Mouse (Mus musculus) adrenal gland, postnatal 10 days (tissue): ENCODE measurements at regions not wholly inside any gene's neighbourhood (a gene's known extent, or its start where the extent isn't known, plus 50 kb on each side); places are given as distances from the start of the nearest gene placed in this dataset.
A peak's percentile ranks its signal among the peaks of the same experiment; 100 is the strongest.

ENCODE experiments used
- DNase-seq: peaks from one replicate; pipeline ENCODE4 v3.0.0; 2021; ENCODE audit warnings: mixed read lengths

DNA sequence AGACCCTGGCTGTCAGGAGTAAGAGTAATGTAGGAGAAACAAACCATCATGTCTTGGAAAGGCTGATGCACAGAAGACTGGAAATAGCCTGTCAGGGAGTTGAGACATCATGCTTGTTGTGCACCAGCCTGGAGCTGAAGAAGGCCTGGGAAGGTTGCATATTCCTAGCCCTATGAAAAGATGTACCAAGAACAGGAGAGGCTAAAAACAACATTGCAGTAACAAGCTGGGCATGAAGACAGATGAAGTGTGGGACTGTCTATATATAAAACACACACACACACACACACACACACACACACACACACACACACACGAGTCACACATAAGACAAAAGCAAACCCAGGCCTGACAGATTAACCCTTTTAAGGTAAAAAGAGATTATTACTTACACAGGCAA, 185.1 kb upstream of the Tmem72 start:
- no peak for DNase-seq

GRCm38 (mm10) chr6:116902371-116902770, 185.7 kb upstream of the Tmem72 start:
- peak; percentile 23 for DNase-seq

DNA sequence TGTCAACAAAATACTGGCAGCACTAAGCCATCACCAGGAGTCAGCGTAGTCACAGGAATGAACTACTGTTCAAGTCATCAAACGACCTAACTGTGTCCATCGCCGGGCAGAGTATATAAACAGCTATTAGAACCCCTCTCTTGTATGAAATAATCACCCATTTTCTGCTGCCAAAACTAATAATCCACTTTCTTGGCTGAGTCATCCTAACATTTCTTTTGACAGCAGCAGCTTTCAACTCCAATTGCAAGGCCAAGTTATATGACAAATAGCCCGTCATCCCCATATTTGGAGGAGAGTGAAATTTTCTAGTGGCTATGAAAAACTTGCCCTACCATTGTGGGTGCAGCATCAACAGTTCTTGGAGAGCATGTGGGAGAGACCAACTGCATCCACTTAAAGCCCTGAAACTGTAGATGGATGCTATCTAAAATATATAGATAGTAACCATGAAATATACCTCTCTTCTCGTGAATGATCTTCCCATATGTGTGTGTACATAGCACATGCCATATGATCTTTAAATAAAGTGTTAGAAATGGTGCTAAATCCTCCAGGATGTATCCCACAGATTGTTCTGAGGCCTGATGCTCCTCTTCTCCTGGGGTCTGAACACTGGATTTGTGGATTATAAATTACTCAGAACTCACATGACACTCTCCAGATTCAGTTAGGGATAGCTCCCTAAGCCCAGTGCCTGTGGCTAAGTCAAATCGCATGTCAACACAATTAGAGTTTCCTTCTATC, 189.9 kb upstream of the Tmem72 start:
- DNase-seq = no peak

- no peak for DNase-seq
Observed at GRCm38 (mm10) chr6:116910607-116911006, 193.9 kb upstream of the Tmem72 start.

- no peak for DNase-seq
Observed at GRCm38 (mm10) chr6:116912161-116912560, 195.4 kb upstream of the Tmem72 start.

GRCm38 (mm10) chr6:116914073-116914472, 197.4 kb upstream of the Tmem72 start:
- DNase-seq = no peak

DNA sequence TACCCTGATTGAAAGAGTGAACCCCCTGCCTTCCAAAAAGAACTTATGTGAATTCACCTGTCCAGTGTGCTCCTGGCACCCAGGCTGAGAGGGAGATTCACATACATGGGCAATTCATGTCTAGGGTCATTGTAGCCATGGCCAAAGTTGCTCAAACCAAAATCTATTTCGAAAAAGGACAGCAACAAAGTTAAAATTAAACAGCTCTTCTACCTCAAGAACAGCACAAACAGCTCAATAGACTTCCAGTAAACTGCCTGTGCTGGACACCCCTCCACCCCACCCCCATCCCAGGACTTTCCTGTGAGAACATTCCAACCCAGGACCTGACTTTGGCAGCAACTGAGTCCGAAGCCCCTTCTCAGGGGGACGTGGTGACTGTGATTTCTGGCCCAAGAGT, 218.3 kb upstream of the Tmem72 start:
- no peak for DNase-seq

DNA sequence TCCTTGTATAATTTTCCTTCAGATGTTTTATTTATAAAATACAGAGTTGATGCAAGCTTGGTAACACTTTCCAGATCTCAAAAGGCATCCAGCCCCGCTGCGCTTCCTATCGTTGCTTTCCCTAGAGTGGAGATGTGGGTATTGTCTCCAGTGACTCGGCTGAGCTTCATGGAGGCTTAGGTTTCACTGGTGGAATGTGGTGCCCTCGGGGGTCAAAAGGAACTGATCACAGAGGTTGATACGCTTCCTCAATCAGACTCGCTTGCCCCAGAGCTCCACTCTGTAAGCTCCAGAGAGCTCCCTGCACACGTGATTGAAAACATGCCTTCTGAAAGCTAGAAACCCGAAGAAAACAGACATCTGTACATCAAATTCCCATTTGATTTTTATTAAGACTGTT, 224.9 kb upstream of the Tmem72 start:
- DNase-seq = no peak

DNA sequence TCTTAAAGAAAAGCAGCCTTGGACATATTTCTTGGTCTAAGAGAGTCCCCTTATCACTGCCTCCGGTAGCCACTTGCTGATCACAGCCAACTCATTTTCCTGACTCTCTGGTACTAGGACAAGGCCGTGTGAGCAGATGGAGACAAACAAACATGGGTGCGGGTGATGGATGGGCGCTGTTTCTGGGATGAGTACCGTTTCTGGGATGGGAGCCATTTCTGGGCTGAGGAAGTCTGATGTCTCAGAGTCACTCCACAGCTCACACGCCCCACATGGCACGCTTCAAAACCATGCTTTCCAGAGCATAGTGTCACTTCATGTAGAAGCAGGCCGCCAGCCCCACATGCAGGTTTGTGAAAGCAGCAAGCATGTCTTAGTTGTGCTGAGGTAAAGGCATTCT, 225.6 kb upstream of the Cxcl12 start:
- DNase-seq = no peak

DNA sequence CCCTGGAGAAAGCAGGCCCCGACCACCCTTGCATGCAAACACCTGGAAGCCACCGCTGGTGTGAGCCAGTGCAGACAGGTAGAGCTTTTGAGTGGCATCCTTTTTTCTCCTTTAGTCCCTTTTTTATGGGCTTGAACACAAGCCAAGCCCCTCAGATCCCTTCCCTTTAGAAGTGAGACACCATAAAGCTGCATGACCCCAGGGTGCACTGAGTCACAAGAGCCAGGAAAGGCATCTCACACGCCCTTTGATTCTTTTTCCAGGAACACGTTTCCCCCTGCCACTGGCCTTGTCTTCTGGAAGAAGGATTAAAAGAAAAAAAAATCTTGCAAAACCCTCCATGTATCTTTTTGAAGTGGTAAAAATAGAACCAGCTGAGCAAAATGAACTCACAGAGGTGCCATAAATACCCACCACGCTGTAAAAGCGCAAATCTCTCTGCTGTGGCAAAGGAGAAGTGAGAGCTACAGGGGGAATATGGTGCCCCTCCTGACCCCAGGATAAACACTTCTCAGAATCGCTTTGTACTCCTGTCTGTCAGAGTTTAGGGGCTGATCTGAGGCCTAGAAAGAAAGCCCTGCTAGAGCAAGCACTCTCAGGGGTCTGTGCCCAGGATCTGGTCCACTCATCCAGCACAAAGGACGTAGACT, 222.1 kb upstream of the Cxcl12 start:
- DNase-seq = no peak

DNA sequence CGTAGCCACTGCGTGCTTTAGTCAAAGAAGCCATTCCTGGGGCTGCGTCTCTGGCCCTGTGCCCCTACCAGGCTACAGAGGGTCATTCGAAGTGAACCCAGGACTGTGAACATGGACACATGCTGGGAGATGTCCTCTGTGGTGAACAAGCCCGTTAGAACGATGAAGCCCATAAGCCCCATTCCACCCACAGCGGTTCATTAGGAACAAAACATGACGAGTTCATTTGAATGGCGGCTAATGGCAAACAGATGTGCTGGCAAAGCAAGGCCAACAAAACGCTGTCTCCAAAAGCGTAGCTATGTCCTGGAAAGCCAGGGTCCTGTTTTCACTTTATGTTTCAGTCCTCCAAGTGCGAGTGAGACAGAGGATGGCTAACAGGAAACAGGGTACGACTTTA, 208.7 kb upstream of the Cxcl12 start:
- no peak for DNase-seq

GRCm38 (mm10) chr6:116960641-116961040, 207.7 kb upstream of the Cxcl12 start:
- no peak for DNase-seq

GRCm38 (mm10) chr6:116966436-116966835, 201.9 kb upstream of the Cxcl12 start:
- DNase-seq = peak; percentile 24

DNA sequence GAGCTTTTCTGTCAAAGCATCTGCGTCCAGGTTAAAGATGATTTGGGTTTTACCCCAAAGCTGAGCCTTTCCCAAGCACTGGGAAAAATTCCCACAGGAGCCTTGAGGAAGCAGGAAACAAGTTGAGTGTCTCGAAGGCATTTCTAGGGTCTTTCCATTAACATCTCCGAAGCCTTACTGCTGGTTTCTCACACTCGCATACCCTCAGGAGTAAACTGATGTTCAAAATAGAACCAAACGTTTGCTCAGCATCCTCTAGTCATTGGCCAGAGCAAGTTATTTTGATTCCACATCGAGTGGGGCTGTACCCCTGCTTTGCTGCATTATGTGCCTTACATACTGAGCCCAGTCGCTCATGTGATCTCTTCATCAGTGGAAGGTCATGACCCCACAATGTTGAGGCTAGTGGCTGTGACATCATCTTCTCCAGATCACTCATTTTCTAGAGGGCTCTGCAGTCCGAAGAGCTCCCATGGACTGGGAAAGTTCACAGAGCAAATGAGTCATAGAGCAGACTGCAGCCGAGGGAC, 198.9 kb upstream of the Cxcl12 start:
- no peak for DNase-seq

DNA sequence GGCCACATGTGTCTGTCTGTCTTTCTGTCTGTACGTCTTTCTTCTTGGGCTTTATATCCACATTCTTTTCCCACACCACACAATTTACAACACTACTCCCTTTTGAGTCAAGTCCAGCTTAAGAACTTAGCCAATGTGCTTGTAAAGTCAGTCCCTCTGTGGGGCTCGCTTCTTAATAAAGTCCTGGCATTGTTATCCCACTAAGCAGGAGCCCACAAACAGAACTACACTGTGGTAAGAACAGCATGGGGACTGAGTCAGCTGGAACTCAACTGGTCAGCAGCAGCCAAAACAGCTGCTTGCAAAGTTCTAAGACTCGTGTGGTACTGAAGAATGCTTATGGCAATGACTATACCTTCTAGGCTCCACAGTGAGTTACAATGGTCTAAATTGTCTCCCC, 193.5 kb upstream of the Cxcl12 start:
- DNase-seq = no peak

DNA sequence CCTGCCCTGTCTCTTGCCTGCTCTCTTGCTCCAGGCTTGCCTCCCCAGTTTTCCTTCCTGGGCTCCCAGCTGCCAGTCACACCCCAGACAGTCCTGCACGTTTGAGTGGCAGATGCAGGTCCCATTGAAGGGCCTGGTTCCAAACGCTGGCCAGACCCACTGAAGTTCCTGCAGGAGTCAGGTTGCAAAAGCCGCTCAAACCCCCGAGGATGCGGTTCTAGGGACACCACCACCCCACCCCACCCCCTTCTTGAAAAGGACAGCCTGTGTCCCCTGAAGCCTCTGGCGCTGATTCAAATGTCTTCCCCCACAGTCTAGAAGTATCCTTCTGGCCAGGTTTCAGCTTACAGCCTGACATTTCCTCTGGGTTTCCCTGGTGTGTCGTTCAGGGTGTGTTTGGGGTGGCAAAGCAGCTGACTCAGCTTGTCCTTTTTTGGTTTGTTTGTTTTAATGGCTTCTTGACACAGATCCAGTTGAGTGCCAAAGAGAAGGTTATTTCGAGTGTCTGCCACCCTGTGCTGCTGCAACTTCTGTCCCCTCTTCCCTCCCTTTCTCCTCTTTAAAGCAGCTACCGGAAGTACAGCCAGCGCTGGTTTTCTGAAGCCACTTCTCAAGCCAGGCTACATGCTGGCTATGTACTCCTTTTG, 187.9 kb upstream of the Cxcl12 start:
- DNase-seq = peak; percentile 25

GRCm38 (mm10) chr6:116985147-116985737, 183.1 kb upstream of the Cxcl12 start:
- DNase-seq = no peak

GRCm38 (mm10) chr6:116986266-116987000, 181.9 kb upstream of the Cxcl12 start:
- no peak for DNase-seq

GRCm38 (mm10) chr6:116987243-116987642, 181.1 kb upstream of the Cxcl12 start:
- DNase-seq = no peak

- DNase-seq = no peak
Observed at GRCm38 (mm10) chr6:116998948-116999682, 169.2 kb upstream of the Cxcl12 start.

DNA sequence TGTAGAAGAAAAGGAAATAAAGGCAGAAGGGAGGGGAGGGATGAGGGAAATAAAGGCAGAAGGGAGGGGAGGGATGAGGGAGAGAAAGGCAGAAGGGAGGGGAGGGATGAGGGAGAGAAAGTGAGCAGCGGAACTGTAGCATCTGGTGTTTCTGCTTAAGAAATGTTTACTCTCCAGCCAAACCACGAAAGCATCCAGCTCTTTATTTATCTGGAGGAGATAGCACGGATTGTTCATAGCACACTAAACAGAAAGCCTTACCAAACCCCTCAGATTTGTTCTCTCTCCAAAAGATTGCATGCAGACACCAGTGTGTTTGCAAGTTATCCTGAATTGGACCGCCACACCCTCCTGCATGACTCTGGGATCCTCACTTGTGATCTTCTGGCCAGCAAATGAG, 168.4 kb upstream of the Cxcl12 start:
- no peak for DNase-seq
